Mouse (Mus musculus) lung, postnatal 25 days (tissue): ENCODE data around the gene Plekhj1.

Experiments
- DNase-seq: peaks from one replicate; pipeline ENCODE4 v3.0.0; 2022; ENCODE audit warnings: low spot score

Gene Plekhj1

DNA sequence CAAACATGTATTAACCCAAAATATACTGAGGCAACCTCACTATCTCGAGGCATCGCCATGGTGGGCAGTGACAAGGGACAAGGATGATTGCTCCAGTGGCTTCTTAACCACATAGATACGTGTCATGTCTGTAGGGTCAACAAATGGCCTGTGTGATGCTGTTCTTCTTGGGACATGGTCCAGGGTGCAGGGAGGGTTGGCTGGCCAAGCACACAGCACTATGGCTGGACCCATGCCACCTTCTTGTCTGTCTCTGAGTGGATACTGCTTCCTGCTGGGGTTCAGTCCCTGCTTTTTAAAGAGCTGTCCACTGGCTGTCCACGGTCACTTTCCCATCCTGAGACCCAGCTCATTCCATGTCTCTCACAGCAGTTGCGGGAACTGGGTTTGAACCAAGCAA, 21.3 kb downstream of the Plekhj1 start:
- no peak for DNase-seq

DNA sequence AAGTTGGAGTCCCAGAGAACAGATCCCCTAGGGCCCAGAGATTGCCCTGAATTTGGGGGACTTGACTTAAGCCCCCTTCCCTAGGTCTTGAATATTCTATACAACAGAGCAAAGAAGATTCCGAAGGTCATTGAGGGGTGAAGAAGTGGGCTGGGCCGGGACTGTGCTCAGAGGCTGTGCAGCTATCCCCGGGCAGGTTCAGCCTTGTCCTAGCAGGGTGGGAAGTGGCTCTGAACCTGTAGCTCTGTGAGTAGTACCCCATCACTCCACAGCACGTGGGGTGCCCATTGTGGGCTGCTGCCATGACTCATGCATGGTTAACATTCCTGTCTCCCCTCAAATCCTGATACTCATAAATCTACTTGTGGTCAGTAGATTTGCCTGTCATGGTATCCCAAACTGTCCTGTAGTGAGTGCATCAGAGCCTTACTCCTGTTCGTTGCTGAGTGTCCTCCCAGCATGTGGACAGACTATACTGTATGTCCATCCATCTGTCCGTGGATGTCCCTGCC, 22.0 kb downstream of the Plekhj1 start:
- no peak for DNase-seq

DNA sequence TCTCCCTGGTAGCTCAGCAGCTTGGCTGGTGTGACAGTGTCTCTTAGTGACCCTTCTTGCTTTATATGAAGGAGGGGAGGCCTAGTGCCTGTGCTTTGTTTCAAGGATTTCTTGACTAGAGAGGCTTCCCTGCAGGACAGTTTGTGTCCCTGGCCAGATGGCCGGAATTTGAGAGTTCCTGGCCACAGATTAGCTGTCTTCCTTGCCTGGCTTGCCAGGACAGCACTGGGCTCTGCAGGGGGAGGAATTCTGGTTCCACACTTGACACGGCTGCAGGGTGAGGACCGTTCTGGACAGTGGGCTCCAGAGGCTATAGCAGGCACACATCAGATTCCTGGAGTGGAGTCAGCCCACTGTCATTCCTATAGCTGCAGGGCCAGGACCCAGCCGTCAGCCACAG, 22.7 kb downstream of the Plekhj1 start:
- DNase-seq: no peak

DNA sequence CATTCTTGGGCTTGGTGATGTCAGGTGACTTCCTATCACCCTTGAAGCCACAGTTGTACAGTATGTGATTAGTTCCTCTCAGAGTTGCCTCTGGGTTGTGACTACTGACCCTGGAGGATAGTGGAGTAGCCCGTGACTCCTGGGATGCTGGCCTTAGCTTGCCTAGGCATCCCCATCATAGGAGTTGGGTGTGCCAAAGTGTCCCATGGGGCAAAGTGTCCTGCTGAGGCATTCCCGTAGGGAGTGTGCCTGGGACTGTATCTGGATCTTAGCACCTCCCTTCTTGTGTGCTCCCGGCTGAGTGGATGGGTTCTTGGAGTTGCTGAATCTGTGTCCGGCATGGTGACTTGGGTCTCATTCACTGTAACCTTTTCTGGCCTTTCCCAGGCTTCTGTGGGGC, 23.4 kb downstream of the Plekhj1 start:
- no peak for DNase-seq

DNA sequence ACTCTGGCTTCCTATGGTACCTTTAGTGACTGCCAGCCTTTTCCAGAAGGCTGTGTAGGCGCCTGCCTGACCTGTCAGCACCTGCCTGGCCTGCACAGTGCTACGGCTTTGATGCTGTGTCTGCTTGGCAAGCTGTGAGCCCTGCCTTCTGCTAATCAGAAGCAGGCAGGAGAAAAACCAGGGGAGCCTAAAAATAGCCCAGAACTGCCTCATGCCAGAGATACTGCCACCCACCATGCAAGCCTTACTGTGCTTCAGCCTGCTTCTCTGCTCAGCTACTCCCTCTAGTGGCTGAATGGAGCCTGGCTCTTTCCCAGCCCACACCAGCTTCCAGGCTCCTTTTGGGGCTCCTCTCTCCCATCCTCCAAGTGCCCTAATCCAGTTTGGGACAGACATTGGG, 23.9 kb downstream of the Plekhj1 start:
- peak; percentile 70 for DNase-seq

DNA sequence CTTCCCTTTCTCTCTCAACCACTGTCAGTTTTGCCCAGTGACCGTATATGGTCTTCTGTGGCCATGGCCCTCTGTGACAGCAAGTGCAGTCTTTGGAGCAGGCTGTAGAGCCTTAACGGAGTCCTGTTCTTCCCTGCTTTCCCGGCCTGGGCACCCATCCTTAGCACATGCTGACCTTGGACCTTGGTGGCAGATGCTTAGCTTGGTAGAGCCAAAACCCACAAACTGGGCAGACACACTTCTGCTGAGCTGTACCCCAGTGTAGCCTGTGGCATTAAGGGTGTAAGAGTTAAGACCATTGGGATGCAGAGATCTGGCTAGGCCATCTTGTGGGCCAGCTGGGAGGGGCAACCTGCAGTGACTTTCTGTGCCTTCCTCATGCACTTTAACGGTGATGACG, 24.6 kb downstream of the Plekhj1 start:
- no peak for DNase-seq

DNA sequence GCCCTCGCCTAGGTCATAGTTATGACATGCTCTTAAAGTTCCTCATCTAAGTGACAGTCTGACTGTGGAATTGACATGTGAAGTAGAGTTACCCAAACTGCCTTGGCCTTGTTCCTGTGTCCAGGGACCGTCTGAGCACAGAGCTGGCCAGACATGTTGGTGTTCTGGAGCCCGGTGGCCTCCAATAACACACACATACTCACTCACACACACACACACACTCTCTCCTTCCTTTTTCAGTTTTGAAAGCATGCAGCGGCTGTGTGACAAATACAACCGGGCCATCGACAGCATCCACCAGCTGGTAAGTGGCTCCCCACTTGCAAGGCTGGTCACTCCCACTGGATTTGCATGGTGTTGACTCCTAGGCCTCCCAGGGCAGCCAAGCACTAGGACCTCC, 30.1 kb downstream of the Plekhj1 start:
- no peak for DNase-seq

DNA sequence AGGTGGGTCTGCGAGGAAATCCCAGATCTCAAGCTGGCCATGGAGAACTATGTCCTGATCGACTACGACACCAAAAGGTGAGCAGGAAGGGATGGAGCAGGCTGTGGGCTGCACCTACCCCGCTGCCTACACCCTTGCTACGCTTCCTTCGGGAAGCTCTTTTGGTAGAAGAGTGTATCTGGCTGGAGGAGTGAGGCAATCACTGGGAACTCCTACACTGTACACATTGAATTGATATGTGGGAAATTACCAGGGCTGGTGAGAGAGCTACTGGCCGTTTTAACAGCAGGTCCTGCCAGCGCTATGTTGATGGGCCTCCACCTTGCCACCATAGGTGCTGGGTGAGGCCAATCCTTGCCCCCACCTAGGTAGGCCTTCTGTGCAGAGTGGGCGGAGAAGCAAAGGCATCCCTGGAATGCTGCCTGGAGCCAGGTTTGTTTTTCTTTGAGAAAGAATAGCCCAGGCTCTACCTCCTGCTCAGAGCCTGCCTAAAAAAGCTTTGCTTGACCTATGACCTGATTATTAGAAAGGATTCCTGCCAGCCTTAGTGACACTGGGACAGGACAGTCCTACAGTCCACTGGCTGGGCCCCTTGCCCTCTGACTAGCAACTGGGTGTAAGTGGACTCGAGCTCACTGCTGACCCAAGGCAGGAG, 32.1 kb downstream of the Plekhj1 start:
- peak; percentile 51 for DNase-seq

DNA sequence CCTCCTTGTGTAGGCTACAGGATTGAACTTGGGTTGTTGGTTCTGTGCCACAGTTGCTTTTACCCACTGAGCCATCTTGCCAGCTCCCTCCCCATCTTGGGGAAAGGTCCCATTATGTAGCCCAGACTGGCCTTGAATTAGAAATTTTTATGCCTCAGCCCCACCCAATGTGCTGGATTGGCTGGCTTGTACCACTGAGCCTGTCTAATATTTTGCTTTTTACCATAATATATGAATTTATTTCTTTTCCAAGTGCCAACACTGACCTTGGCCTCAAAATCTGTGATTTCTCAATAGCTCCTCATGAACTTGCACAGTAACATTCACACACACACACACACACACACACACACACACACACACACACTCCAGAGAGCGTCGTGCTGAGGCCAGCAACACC, 32.7 kb downstream of the Plekhj1 start:
- DNase-seq: no peak

DNA sequence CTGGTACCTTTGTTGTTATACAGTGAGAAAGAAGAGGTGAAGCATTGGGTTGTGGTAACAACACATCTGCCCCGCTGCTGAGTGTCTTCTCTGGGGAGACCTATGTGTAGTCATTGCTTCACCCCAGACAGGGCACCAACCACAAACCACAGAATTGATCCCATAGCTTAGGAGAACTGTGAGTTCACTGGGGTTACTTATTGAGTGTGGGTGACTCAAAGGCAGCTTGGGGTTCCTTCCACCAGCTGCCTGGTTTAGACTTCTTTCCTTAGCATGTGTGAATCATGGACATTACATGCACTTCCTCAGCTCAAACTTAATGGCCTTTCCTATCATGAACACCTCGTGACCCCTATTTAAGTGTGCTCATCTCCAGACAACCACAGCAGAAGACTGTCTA, 34.9 kb downstream of the Plekhj1 start:
- DNase-seq: no peak

DNA sequence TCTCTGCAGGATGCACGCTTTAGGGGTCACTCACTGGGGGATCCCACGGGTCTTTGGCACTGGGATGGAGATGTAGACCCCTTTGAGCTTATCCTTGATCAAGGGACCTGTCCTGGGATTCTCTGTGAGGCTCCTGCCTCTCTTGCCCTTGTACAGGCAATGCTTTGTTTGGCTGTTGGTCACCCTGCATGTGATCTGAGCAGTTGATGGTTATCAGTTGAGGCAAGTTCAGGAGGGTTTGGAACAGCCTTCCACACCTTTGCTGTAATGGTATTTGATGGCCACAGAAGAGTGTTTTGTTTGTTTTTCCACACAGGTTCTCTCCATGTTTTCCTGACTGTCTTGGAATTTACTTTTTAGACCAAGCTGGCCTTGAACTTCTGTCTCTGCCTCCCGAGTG, 36.6 kb downstream of the Plekhj1 start:
- no peak for DNase-seq

DNA sequence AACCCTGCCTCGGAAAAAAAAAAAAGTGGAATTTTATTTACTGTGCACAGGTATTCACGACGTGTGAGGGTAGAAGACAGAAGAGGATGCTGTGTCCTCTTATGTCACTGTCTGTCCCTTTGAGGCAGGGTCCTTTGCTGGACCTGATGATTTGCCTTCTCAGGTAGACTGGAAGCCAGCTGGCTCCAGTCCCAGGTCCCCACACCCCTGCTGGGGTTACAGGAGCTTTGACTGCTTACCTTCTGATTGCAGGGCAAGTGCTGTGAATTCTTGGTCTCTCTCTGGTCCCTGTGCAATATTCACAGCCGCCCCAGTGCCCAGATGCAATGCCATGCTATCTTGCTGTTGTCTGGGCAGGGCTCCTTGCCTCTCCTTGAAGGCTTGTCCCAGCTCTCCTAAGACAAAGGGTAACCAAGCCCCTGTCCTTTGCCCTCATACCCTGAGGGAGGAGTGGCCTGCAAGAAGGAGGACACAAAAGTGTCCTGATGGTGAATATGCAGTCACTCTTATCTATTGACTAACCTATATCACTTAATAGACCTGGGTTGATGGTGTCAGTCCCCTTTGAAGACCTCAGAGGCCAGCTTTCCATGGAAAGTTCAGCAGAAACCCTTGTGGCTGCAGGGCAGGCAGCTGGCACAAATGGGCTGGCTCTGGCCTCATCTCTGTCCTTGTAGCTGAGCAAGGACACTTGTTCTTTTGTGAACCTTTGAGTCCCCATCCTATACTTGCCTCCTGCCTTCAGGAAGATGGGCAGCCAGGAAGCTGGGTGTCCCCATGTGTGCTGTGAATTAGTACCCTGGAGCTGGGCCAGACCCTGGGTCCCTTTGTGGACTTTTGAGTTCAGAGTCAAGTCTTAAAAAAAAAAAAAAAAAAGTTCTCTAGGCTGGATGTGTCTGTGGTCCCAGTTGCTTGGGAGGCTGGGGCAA, 37.6 kb downstream of the Plekhj1 start:
- DNase-seq: no peak

DNA sequence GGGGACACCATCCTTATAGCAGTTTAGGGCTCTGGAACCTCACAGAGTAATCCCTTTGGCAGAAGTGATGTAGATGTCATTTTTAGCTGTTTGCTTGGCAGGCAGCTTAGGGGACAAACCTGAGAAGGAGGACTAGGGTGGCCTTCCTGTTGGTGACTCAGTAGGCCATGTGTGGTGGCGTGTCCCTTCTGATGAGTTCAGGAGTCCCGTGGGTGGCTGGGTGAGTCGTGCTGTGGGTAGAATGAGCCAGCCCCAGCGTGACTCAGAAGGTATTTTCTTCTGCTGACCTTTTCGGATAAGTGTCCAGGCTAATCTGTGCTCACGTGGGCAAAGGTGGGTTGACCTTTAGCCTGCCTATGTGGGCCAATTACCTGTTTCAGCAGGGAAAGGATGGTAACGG, 39.8 kb downstream of the Plekhj1 start:
- DNase-seq: no peak

DNA sequence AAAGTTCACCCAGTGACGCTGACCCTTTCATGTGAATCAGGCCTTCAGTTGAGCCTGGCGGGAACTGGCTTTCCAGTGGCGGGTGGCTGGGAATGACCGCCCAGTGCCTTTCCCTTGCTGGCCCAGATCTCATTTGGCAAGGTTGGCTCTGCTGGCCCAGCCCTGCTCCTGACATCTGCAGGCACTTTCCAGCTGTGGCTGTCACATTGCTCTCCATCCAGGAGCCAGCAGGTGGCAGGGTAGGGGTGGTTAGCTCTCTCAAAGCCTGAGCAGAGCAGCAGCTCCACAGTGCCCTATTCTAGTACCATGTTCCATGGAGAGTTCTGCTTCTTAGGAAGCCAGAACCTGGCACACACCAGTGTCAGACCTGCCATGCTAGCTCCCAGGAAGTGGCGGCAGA, 40.7 kb downstream of the Plekhj1 start:
- DNase-seq: peak; percentile 83

DNA sequence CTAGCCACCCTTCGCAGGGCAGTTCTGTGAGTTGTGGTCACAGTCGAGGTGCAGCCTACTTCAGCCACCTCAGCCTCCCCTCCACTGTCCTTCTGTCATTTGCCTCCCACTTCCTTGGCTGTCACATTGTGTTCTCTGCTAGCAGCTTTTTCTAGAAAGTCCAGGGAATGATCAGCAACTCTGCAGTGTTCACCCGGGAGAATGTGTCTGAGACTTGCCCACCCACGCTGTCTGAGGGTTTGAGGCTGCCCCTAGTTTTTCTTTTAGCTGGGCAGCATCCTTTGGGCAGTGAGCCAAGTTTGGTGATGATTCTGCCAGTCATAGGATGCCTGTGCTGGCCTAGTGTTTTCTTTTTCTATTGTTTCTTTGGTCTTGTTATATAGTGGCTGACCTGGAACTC, 41.5 kb downstream of the Plekhj1 start:
- no peak for DNase-seq

DNA sequence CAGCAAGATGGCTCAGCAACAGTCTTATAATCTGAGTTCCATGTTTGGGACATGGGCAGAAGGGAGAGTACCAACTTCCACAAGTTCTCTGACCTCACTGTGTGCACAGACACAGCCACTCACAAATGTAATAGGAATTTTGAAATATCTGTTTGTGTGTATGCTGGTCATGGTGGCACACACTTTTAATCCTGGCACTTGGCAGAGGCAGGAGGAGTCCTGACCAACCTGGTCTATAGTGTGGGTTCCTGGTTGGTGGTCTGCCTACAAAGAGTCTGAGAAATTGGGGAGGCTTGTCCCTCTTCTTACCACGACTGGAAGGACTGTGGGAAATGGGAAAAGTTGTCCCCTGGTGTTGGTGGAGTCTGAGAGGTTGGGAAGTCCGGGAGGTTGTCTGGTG, 41.9 kb downstream of the Plekhj1 start:
- DNase-seq: no peak

DNA sequence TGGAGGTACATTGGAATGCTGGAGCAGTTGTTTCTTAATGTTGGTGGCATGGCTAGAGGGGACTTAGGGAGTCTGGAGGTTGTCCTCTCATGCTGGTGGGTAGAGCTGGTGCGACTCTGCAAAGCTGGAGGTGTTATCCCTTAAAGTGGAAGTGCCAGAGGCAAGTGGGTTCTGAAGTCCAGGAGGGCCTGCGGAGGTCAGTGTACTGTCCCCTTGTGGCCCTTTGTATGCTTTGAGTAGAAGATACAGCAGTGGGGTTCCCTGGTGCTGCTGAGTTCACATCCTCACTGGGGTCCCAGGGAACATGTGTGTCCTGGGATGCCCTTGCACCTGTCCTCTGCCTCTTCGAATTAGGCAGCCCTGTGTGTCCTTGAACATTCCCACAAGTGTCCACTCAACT, 42.3 kb downstream of the Plekhj1 start:
- no peak for DNase-seq

DNA sequence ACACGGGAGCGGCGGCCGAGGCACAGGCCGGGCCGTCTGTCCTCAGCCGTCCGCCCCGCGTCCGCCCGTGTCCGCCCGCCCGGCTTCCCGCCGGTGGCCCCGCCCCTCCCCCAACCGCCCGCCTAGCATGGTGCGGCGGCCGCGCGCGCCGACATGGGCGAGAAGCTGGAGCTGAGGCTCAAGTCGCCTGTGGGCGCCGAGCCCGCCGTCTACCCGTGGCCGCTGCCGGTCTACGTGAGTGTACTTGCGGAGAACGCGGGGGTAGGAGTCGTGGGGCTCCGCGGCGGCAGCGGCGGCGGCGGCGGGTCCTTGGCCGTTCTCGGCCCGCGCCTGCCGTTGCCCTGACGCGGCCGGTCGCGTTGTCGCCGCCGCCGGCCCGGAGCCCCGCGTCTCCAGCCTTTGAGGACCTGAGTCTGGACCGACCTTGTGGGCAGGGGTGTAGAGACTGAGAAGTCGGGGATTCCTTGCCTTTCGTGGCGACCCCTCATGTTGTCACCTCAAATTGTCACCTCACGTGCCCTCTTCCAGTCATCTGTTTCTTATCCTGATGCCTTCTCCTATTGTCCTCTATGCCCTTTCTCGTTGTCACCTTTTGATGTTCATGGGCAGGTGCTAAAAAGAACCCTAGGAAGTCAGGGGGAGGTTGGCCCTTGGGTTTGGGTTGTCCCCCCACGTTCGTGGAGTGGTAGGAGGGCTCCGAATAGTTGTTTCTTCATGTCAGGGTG, 43.0 kb downstream of the Plekhj1 start:
- no peak for DNase-seq

DNA sequence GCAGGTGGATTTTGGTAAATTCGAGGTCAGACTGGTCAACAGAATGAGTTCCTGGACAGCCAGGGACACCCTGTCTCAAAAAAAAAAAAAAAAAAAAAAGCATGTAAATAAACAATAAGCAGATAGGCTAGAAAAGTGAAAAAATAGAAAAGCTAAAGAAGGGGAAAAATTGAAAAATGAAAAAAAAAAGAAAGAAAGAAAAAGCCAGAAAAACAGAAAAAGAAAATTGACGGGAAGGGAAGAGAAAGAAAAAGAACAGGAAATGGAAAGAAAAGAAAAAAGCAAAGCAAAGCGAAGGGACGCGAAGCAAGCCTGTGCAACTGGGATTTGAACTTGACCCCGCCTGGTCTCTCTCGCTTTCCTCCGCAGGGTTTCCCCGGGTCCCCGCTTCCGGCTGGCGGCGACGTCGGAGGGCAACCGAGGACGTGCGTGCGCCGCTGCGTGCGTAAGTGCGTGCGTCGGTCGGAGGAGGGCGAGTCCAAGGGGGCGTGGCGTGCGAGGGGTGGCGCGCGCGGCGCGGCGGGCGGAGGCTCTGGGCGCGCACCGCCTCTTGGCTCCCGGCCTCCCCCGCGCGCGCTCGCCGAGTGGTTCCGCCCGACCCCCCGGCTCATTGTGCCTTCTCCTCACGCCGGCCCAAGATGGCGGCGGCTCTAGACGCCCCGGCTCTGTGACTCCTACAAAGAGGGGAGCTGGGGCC, 43.7 kb downstream of the Plekhj1 start, which contains the start of gene Dot1l:
Gene Dot1l, plus strand, starts transcription at position 613 of the 697 bp plus-strand sequence.
- peak; percentile 97 for DNase-seq

DNA sequence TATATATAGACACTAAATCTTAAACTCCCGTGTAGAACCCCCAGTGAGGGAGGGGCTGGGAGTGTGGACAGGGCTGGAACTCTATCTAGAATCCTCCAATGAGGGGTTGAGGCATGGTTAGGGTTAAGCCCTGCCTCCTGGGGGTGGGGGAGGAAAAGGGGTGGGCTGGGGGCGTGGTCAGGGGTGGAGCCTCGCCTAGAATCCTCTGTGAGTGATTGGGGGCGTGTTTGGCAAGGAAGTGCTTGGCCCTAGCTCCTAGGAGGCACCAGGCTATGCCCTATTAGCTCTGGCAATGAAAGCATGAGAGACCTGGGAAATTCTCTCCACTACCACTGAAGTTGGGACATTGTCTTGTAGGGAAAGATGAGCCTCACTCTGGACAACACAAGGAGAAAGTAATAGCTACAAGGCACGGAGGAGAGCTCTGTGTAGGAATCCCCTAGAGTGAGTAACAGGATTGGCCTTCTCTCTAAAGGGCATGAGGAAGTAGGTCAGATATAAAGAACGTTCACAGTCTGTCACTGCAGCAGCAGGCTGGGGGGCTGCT, 46.3 kb downstream of the Plekhj1 start:
- peak; percentile 77 for DNase-seq

DNA sequence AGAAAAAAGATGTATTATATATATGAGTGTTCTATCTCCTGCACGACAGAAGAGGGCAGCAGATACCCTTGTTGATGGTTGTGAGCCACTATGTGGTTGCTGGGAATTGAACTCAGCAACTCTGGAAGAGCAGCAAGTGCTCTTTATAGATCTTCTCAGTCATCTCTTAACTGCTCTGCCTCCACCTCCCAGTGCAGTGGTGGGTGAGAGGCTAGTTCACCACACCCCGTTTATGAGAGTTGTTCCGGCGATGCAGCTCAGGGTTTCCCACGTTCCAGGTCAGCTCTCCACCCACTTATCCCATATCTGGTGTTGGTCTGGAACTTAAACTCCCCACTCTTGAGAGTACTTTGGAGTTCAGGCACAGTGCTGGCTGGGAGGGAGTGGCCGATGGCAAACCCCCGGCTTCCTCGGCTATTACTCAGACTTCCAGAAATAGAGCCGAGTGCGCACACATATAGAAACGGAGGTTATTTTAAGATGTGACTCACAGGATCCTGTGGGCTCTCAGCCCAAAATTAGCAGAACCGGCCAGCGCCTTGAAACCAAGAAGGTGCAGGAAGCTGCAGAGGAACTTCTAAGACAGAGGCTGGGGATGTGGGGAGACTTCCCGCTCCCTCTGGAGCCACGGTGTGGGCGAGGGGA, 47.1 kb downstream of the Plekhj1 start:
- peak; percentile 84 for DNase-seq
